Mouse (Mus musculus) ES-Bruce4 (cell line): ENCODE results near the gene Cd37. TPM values are rescaled to one million over a fixed set of nuclear protein-coding genes. Genes with fewer than 3 reads are reported as not detected.

Experiments
- H3K27ac ChIP-seq: 2 replicates; pipeline ENCODE4 v1.5.1; 2012; ENCODE audit warnings: low read length, inconsistent platforms; ENCODE audit not compliant: insufficient read depth
- H3K27me3 ChIP-seq: 2 replicates; pipeline ENCODE4 v1.6.1; 2012; ENCODE audit warnings: mild to moderate bottlenecking, low read length, inconsistent platforms; ENCODE audit not compliant: control insufficient read depth, poor library complexity, insufficient read depth, severe bottlenecking
- H3K36me3 ChIP-seq: 2 replicates; pipeline ENCODE4 v1.6.1; 2012; ENCODE audit warnings: inconsistent platforms, mild to moderate bottlenecking, low read length, moderate library complexity; ENCODE audit not compliant: control insufficient read depth, poor library complexity, insufficient read depth, severe bottlenecking
- H3K4me1 ChIP-seq: one replicate; pipeline ENCODE4 v1.8.1; 2011; ENCODE audit warnings: low read length; ENCODE audit not compliant: control insufficient read depth, insufficient read depth
- H3K4me3 ChIP-seq: 2 replicates; pipeline ENCODE4 v1.5.1; 2011; ENCODE audit warnings: low read depth, mild to moderate bottlenecking, low read length
- H3K9ac ChIP-seq: 2 replicates; pipeline ENCODE4 v1.6.1; 2012; ENCODE audit warnings: low read depth, mild to moderate bottlenecking, inconsistent platforms; ENCODE audit not compliant: poor library complexity, severe bottlenecking
- H3K9me3 ChIP-seq: replicated peaks from 2 replicates; pipeline ENCODE4 v1.6.1; 2012; ENCODE audit warnings: mild to moderate bottlenecking, low read length, inconsistent platforms; ENCODE audit not compliant: control insufficient read depth, poor library complexity, insufficient read depth, severe bottlenecking
- CTCF ChIP-seq: IDR thresholded peaks from one replicate; pipeline ENCODE4 v1.8.1; 2011; ENCODE audit warnings: low read depth, low read length
- EP300 ChIP-seq: IDR thresholded peaks from 2 replicates; pipeline ENCODE4 v1.6.1; 2011; ENCODE audit warnings: low read depth, low read length; ENCODE audit not compliant: insufficient read depth
- POLR2A ChIP-seq: IDR thresholded peaks from one replicate; pipeline ENCODE4 v1.8.1; 2011; ENCODE audit warnings: low read length; ENCODE audit not compliant: insufficient read depth
- polyA plus RNA-seq: library from polyadenylated mRNA; stranded (reverse); fragments of >200 nt; gene quantifications from 2 replicates; pipeline ENCODE4 v1.2.4, GENCODE M21; 2011; ENCODE audit warnings: low read depth; ENCODE audit not compliant: missing spikeins, insufficient read depth, insufficient read length

Gene Cd37
- polyA plus RNA-seq, 1 experiment = 3.4 TPM

- H3K27ac ChIP-seq = no peak within 1 kb of the TSS
- no peak for TF ChIP-seq EP300
- no peak for TF ChIP-seq POLR2A
- H3K9ac ChIP-seq = no peak within 1 kb of the TSS
- peaks cover 1% of the 10 kb centered on the region for H3K4me1 ChIP-seq
- H3K27me3 ChIP-seq = no peaks in the 10 kb centered on the region
- H3K9me3 ChIP-seq = no peaks in the 10 kb centered on the region
- H3K4me3 ChIP-seq = peak within 1 kb of the TSS; percentile 24
- H3K36me3 ChIP-seq = no peaks in the 10 kb centered on the region
Measured at GRCm38 (mm10) chr7:45211851-45212251, 27.1 kb downstream of the Cd37 start, which contains the start of gene Dkkl1. TSS of gene Dkkl1 (minus strand) at chr7:45212147.

DNA sequence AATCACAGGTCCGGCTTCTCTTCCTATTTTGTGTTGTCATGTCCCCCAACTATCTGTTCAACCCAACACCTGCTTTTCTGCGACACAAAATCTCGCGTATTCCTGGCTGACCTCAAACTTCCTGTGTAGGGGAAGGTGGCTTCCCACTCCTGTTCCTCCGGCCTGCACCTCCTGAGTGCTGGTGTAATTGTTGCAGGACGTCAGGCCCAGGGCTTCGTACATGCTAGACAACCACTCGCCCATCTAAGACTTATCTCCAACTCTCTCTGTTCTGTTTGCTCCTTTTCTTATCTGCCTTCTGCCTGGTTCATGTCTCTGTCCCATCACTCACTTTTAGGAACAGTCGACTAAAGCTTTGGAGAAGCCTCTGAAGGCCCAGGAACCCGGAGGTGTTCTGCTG, 27.8 kb downstream of the Cd37 start:
- H3K4me1 ChIP-seq = peaks cover 1% of the 10 kb centered on the region
- H3K4me3 ChIP-seq = 0 out of 2 replicates have a peak overlapping the region, but pooled peaks have one; percentile 24
- no peak overlapping the region for H3K9ac ChIP-seq
- H3K36me3 ChIP-seq = no peaks in the 10 kb centered on the region
- H3K9me3 ChIP-seq = no peaks in the 10 kb centered on the region
- no peak overlapping the region for H3K27ac ChIP-seq
- no peaks in the 10 kb centered on the region for H3K27me3 ChIP-seq
- TF ChIP-seq EP300 = no peak
- no peak for TF ChIP-seq POLR2A
- no peak for TF ChIP-seq CTCF

GRCm38 (mm10) chr7:45208260-45208659, 30.7 kb downstream of the Cd37 start:
- Histone ChIP-seq H3K27me3 (no peaks in the 10 kb centered on the region), H3K36me3 (no peaks in the 10 kb centered on the region)

GRCm38 (mm10) chr7:45204380-45205143, 34.4 kb downstream of the Cd37 start, which contains the start of gene Ccdc155:
TSS of gene Ccdc155 (minus strand) at chr7:45204892.
- no peaks in the 10 kb centered on the region for H3K27me3 ChIP-seq
- TF ChIP-seq CTCF = no peak
- TF ChIP-seq EP300 = no peak
- TF ChIP-seq POLR2A = peak; percentile 75
- H3K27ac ChIP-seq = no peak within 1 kb of the TSS
- no peaks in the 10 kb centered on the region for H3K36me3 ChIP-seq
- H3K9ac ChIP-seq = peak within 1 kb of the TSS; percentile 51
- peak within 1 kb of the TSS; percentile 70 for H3K4me3 ChIP-seq
- no peaks in the 10 kb centered on the region for H3K9me3 ChIP-seq
- H3K4me1 ChIP-seq = no peaks in the 10 kb centered on the region

More at GRCm38 (mm10) chr7:45208260-45208659, 30.7 kb downstream of the Cd37 start:
- no peak overlapping the region for H3K9ac ChIP-seq
- no peaks in the 10 kb centered on the region for H3K9me3 ChIP-seq
- no peak overlapping the region for H3K4me3 ChIP-seq
- no peak for TF ChIP-seq CTCF
- TF ChIP-seq EP300 = no peak
- no peak for TF ChIP-seq POLR2A
- peaks cover 1% of the 10 kb centered on the region for H3K4me1 ChIP-seq
- H3K27ac ChIP-seq = no peak overlapping the region

DNA sequence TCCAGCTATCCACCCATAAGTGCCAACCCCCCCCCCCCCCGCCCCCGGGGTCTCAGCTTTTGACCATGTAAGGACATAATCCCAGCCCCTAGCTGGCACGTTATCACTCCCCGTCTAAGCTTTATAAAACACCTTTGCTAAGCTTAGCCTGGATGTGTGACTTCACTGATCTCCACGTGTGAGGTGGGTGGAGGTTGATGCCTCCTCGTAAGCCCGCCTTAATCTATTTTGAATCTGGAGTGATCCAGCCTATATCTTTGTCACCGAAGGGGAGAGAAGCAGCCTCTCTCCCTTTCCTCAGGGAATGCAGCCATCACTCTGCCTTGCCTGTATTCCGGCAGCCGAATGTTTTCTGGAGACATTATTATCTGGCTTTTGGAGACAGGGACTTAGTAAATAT, 36.3 kb downstream of the Cd37 start:
- Histone ChIP-seq H3K4me1 (no peaks in the 10 kb centered on the region), H3K9me3 (no peaks in the 10 kb centered on the region), H3K27ac (no peak overlapping the region), H3K4me3 (no peak overlapping the region), H3K9ac (no peak overlapping the region), H3K36me3 (no peaks in the 10 kb centered on the region), H3K27me3 (no peaks in the 10 kb centered on the region)
- TF ChIP-seq CTCF = no peak
- no peak for TF ChIP-seq EP300
- TF ChIP-seq POLR2A = no peak

GRCm38 (mm10) chr7:45198961-45199360, 40.0 kb downstream of the Cd37 start:
- H3K4me3 ChIP-seq = no peak overlapping the region
- no peak overlapping the region for H3K9ac ChIP-seq
- H3K27ac ChIP-seq = no peak overlapping the region
- no peaks in the 10 kb centered on the region for H3K36me3 ChIP-seq
- no peaks in the 10 kb centered on the region for H3K4me1 ChIP-seq
- no peaks in the 10 kb centered on the region for H3K9me3 ChIP-seq
- no peaks in the 10 kb centered on the region for H3K27me3 ChIP-seq
- TF ChIP-seq CTCF = no peak
- TF ChIP-seq EP300 = no peak
- no peak for TF ChIP-seq POLR2A
